Comparison of ENCODE assay signal across 7 mouse cellular contexts in the genomic region with DNA sequence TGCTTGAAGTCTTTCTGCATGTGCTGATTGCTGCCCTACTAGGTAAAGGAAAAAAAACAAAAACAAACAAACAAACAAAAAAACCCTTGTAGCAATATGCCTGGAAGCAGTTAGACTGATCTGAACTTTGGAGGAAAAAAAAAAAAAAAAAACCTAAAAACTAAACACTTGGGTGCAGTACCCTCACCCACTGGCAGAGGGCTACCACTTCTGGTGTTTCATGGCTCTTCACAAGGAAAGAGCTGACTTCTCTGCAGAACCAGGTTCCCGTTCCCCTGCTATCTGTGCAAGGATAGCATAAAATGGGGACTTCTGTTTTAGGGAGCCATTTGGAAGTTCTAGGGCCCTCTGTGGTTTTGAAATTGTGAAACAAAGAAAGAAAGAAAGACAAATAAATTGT. TPM values are rescaled to one million over a fixed set of nuclear protein-coding genes. Genes with fewer than 3 reads are reported as not detected.
DNase-seq lines count a peak whose midpoint lies in the region; ATAC-seq and TF ChIP-seq lines count a peak whose summit lies in the region.

No protein-coding gene starts in this region.

- no peak for ATAC-seq in kidney, embryonic 15.5 days (replicated peaks; ENCODE audit: low FRiP score)

- dilution Hi-C loops in CH12.LX (cut with MboI; ENCODE audit: extremely low pct_ligation_motif_present, extremely low pct_unique_long_range_greater_than_20kb, low sequenced_read_pairs), result no loop called here

- H3K4me2 ChIP-seq in kidney, embryonic 15.5 days, result no peak overlapping the region
- no peak overlapping the region for H3K4me2 ChIP-seq in CH12.LX (ENCODE audit: insufficient read depth, low read depth, poor library complexity, severe bottlenecking)

- no peak overlapping the region for H3K9ac ChIP-seq in kidney, embryonic 15.5 days
- no peak overlapping the region for H3K9ac ChIP-seq in CH12.LX (ENCODE audit: insufficient read depth, low read depth)

- no peak for TF ChIP-seq EP300 in CH12.LX (IDR thresholded peaks at IDR 0.05; ENCODE audit: low read length)

- no peaks in the 10 kb centered on the region for H3K9me3 ChIP-seq in kidney, embryonic 15.5 days (replicated peaks)
- H3K9me3 ChIP-seq in CH12.LX (replicated peaks; ENCODE audit: low read length), result no peaks in the 10 kb centered on the region

- TF ChIP-seq POLR2A in CH12.LX (IDR thresholded peaks at IDR 0.05; ENCODE audit: low read depth, low read length), result no peak

- no peaks in the 10 kb centered on the region for H3K4me1 ChIP-seq in kidney, embryonic 15.5 days
- no peaks in the 10 kb centered on the region for H3K4me1 ChIP-seq in CH12.LX (ENCODE audit: control insufficient read depth in 1 of 2, insufficient read depth in 2 of 2)

- no peaks in the 10 kb centered on the region for H3K79me2 ChIP-seq in CH12.LX (replicated peaks; ENCODE audit: control insufficient read depth, extremely low read depth, insufficient read depth, poor library complexity, severe bottlenecking)

- in situ Hi-C loops in CH12.LX (cut with MboI; ENCODE audit: low pct_ligation_motif_present, low pct_unique_long_range_greater_than_20kb, low sequenced_read_pairs), result loop anchor here (10.0 to 25.0 kb wide), 2 partner anchors 282 to 900 kb away; partner anchors contain the start of gene Gypa

- H3K27me3 ChIP-seq in kidney, embryonic 15.5 days, result no peaks in the 10 kb centered on the region
- H3K27me3 ChIP-seq in CH12.LX (replicated peaks), result no peaks in the 10 kb centered on the region

- peak; percentile 50 for TF ChIP-seq RAD21 in CH12.LX (IDR thresholded peaks at IDR 0.05; ENCODE audit: low read depth, low read length)

- peak; percentile 66 for DNase-seq in kidney, adult 18-20 months
- DNase-seq in CH12.LX (ENCODE audit: extremely low read depth) (peak; percentile 63), MN1 (ENCODE audit: low spot score) (peak; percentile 59)
- peak; percentile 73 for DNase-seq in embryo, embryonic 10 days (ENCODE audit: low spot score)
- peak; percentile 86 to 88 for DNase-seq in kidney, postnatal 4 days
- peak; percentile 57 for DNase-seq in naive thymus-derived CD4-positive, alpha-beta T cell, adult 2 months (ENCODE audit: low read depth)

- 18% methylated on average over 1 of the region's 1 CpGs for WGBS in kidney, embryonic 15.5 days

- no peak overlapping the region for H3K27ac ChIP-seq in kidney, embryonic 15.5 days
- no peak overlapping the region for H3K27ac ChIP-seq in CH12.LX (ENCODE audit: insufficient read depth, low read depth)

- H3K36me3 ChIP-seq in kidney, embryonic 15.5 days, result no peaks in the 10 kb centered on the region
- no peaks in the 10 kb centered on the region for H3K36me3 ChIP-seq in CH12.LX (replicated peaks in 1 of 2; ENCODE audit: control insufficient read depth in 1 of 2, insufficient read depth in 1 of 2, low read length in 1 of 2)

- no peak overlapping the region for H3K4me3 ChIP-seq in kidney, embryonic 15.5 days (replicated peaks)
- no peak overlapping the region for H3K4me3 ChIP-seq in CH12.LX (replicated peaks in 1 of 3; ENCODE audit: low read depth in 2 of 3, low read length in 2 of 3, poor library complexity in 1 of 3)

- peak; percentile 50 to 73 for TF ChIP-seq CTCF in CH12.LX (conservative IDR thresholded peaks at IDR 0.05 in 1 of 2, IDR thresholded peaks at IDR 0.05 in 1 of 2; ENCODE audit: low read depth in 2 of 2, low read length in 2 of 2)

TF ChIP-seq in CH12.LX, 34 proteins besides CTCF, POLR2A, EP300 and RAD21:
- TF ChIP-seq USF1 (IDR thresholded peaks at IDR 0.05; ENCODE audit: low read depth, low read length) (no peak), TCF12 (IDR thresholded peaks at IDR 0.05; ENCODE audit: low read depth, low read length) (no peak), ZNF384 (IDR thresholded peaks at IDR 0.05; ENCODE audit: low read depth, low read length) (peak; percentile 98), CHD1 (IDR thresholded peaks at IDR 0.05; ENCODE audit: low read depth, low read length) (no peak), SMC3 (IDR thresholded peaks at IDR 0.05; ENCODE audit: low read depth, low read length) (peak; percentile 66)

RNA-seq across cellular contexts. Expression of gene Otud4, which starts 52.2 kb away (rescaled TPM):
- polyA plus RNA-seq in kidney, embryonic 15.5 days (2015; fragmentation: Nextera tagmentation; extraction: Ambion mirVana), result 15.7 and 16.0 TPM in 2 replicates
- total RNA-seq in CH12.LX (2012; rRNA removed) (22.8 and 29.0 TPM in 2 replicates), CH12.LX (2014; rRNA removed) (44.6 and 51.3 TPM in 2 replicates)
- polyA plus RNA-seq in CH12.LX (2012; ENCODE audit: insufficient read length, low read depth), result 42.3 and 43.9 TPM in 2 replicates
